Mouse (Mus musculus) frontal cortex, postnatal 25 days (tissue): Measurements from ENCODE around the gene Gzme.
"Not testable (repeated sequence)": the region's sequence is repeated elsewhere in the genome, so short reads cannot be mapped to it uniquely, and the experiment has no call there.

Source experiments
- DNase-seq, 2 experiments: peaks; one replicate each; pipeline ENCODE4 v3.0.0; 2022; ENCODE audit warnings: low spot score in 2 of 2

The Gzme gene

DNA sequence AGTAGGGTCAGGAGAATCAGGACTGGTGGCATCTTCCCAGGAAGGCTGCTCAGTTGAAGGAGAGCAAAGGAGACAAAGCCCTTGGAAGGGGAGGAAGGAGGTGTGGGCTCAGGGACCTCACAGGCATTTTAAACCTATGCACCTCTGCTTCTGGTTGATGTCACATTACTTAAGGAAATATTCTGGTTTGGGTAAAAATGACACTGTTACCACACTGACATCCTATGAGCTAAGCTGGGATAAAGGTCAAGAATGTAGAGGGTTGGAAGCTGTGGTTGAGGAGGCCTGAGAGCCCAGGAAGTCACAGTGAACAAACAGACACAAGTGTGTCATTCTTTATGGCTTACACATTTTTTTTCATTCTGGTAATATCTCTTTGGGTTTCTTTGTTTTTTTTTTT lies at the start of gene Gzme:
Gene Gzme (minus strand): TSS at position 101 of the 400 bp plus-strand sequence.
- DNase-seq = no peak

- no peak for DNase-seq
Observed at GRCm38 (mm10) chr14:56168009-56168408, 47.6 kb upstream of the Gzme start.

- no peak for DNase-seq
Observed at GRCm38 (mm10) chr14:56162109-56162508, 41.7 kb upstream of the Gzme start.

DNA sequence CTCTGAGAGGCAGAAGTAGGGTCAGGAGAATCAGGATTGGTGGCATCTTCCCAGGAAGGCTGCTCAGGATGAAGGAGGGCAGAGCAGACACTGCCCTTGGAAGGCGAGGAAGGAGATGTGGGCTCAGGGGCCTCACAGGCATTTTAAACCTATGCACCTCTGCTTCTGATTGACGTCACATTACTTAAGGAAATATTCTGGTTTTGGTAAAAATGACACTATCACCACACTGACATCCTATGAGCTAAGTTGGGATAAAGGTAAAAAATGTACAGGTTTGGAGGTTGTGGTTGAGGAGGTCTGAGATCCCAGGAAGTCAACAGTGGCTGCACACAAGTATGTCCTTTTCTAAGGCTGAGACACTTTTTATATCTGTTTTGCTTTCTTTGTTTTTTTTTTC lies 39.1 kb upstream of the Gzme start, which contains the start of gene Gzmg:
Gene Gzmg (minus strand): TSS at position 101 of the 400 bp plus-strand sequence.
- not testable (repeated sequence) for DNase-seq

DNA sequence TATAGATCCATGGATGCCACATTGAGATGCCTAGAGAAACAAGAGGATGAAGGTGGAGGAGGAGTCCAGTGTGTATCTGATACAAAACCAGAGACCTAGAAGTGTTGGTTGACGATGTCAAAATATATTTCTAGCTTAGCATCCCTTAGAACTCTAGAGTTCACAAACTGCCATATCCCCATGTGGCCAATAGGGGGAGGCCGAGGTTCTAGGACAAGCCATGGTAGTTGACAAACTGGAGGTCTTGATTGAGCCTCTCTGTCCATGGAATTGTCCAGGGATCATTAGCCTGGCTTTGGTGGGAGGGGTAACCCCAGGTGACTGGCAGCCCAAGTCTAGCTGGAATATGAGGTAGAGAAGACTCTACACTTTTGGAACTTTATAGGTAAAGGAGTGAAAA lies 34.9 kb upstream of the Gzme start:
- no peak for DNase-seq

DNA sequence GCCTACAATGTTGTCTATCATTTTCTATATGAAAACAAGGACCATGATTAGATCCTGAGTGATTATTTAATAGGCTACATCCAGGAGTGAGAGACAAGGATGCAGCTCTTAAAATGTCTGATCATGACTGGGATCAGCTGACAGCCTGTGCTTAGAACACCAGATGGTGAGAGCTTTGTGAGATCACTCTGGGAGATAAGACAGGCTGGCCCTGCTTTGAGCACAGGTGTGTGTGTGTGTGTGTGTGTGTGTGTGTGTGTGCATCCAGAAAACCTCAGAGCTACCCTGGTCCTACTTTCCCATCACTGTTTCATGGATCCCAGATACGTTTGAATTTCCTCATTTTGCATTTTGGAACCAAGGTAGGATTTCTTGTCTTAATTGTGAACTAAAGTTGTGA lies 13.2 kb upstream of the Gzme start:
- DNase-seq = not testable (repeated sequence)

GRCm38 (mm10) chr14:56132508-56132907 lies 12.1 kb upstream of the Gzme start, which contains the start of gene Gzmd:
TSS of gene Gzmd (minus strand) at chr14:56132608.
- DNase-seq = not testable (repeated sequence)

- no peak for DNase-seq
Observed at GRCm38 (mm10) chr14:56128341-56128740, 7.9 kb upstream of the Gzme start.

DNA sequence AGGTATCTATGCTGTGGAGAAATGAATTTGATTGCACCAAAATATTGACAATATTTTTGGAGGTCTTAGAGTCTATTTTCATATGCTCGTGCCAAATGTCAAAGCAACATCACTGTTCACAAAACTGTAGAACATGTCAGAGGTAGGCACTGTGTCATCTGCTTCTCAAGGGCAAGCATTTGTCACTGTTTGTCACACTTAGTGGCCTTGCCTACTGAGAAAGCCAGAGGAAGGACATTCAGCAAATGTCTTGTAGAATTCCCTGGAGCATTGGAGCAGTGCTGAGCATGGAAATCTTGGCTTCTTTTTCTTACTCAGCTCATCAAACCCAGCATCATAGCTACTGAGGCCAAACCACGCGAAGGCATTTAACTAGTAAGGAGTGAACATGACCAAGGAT lies 3.1 kb upstream of the Gzme start:
- DNase-seq = no peak

- not testable (repeated sequence) for DNase-seq
Observed at GRCm38 (mm10) chr14:56115531-56116310, 4.7 kb downstream of the Gzme start.

- no peak for DNase-seq
Observed at GRCm38 (mm10) chr14:56105447-56106180, 14.8 kb downstream of the Gzme start.

- no peak for DNase-seq
Observed at GRCm38 (mm10) chr14:56105016-56105415, 15.4 kb downstream of the Gzme start.

DNA sequence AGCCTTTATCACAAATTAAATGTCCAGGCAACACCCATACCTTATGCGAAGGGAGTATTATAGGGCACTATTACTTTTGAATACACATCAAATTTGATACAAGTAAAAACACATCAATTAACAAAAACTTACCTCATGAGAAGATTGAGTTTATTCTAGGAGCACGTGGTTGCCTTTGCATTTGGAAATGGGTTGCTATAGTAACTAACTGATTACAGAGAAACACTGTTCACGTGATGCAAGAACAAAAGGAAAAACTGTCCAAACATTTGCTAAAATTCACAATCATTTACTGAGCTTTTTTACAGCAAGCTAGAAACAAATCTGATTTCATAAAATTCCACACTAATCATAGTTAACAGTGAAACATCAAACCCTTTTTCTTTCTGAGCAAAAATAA lies 17.0 kb downstream of the Gzme start:
- no peak for DNase-seq

DNA sequence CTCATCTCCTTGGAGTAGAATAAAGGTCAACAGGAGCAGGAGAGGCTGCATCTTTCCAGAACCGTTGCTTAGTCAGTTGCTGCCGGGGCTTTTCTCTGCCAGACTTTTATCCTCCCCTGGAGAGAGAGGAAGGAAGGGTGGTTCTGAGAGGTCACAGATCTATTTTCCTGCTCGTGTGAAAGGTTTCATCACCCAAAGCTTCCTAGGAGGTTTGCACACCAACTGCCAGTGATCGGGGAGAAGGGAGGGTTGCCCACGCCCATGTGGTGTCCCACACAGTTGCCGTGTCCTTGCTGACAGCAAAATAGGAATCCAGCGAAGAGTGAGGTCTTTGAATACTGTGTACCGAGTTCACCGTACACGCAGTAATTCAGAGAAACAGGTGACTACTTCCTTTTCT lies 18.0 kb downstream of the Gzme start, which contains the start of gene Ctsg:
Gene Ctsg (minus strand): TSS at position 189 of the 400 bp plus-strand sequence.
- DNase-seq = no peak

GRCm38 (mm10) chr14:56098940-56099339 lies 21.5 kb downstream of the Gzme start:
- no peak for DNase-seq

GRCm38 (mm10) chr14:56097597-56097996 lies 22.8 kb downstream of the Gzme start:
- no peak for DNase-seq

GRCm38 (mm10) chr14:56093353-56093752 lies 27.1 kb downstream of the Gzme start:
- DNase-seq = no peak

DNA sequence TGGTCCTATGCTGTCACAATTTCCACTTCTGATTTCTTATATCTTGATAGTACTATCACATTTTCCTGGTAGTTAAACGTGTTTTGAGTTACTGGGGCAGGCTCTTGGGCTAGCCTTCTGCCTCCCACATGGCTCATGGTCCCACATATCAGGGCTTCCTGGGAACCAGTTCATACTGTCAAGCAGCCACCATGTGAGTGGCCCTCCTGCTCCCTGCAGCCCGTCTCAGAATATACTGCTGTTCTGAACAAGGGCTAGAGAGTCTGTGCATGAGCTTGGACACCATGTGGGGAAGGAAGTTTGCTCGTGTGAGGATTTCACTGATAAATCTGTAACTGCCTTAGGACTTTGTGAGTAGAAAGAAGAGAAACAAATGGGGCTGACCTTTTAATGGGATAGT lies 33.7 kb downstream of the Gzme start:
- DNase-seq = no peak

GRCm38 (mm10) chr14:56085167-56085566 lies 35.3 kb downstream of the Gzme start, which contains the start of gene Mcpt8:
TSS of gene Mcpt8 (minus strand) at chr14:56085273.
- no peak for DNase-seq

DNA sequence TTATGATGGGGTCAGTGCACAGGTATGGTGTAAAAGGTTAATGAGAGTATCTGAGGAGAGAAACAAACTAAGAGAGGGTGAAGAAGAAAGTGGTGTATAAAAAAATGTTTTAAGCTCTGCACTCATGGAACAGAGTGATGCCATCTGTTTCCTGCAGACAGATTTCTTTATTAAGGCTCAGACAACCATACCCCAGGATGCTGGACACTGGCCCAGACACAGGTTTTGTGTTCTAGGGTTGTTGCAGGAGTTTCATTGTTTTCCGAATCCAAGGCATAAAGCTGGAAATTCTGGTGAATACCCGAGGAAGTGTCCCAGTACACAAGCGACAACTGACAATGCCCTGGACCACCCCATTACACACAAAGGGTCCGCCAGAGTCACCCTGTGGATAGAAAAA lies 38.4 kb downstream of the Gzme start:
- no peak for DNase-seq
